Mouse (Mus musculus) layer of hippocampus, postnatal 36 days (tissue): ENCODE measurements around the gene Zdhhc4. TPM values are rescaled to one million over a fixed set of nuclear protein-coding genes. Genes with fewer than 3 reads are reported as not detected.

Source experiments
- DNase-seq, 2 experiments: peaks; one replicate each; pipeline ENCODE4 v3.0.0; 2022
- total RNA-seq, 2 experiments: library from RNA; stranded (reverse); gene quantifications; 2 replicates each; pipeline ENCODE4 v1.2.3; 2021

Zdhhc4 gene
- total RNA-seq, 2 experiments from 2014 or later, result 49.0 to 49.2 TPM

GRCm38 (mm10) chr5:143317288-143317610 is 11.8 kb downstream of the Zdhhc4 start:
- DNase-seq, result no peak

- no peak for DNase-seq
Observed at GRCm38 (mm10) chr5:143316605-143317287, 12.3 kb downstream of the Zdhhc4 start.

GRCm38 (mm10) chr5:143315514-143315888 is 13.6 kb downstream of the Zdhhc4 start:
- DNase-seq, result no peak

GRCm38 (mm10) chr5:143314730-143315513 is 14.1 kb downstream of the Zdhhc4 start, which contains the start of gene E130309D02Rik:
TSS of gene E130309D02Rik (minus strand) at chr5:143315360.
- peak; percentile 83 to 85 for DNase-seq

GRCm38 (mm10) chr5:143314183-143314729 is 14.8 kb downstream of the Zdhhc4 start:
- DNase-seq, result no peak

GRCm38 (mm10) chr5:143311886-143312285 is 17.2 kb downstream of the Zdhhc4 start:
- DNase-seq, result peak; percentile 73 to 77

- no peak for DNase-seq
Observed at GRCm38 (mm10) chr5:143309916-143310315, 19.1 kb downstream of the Zdhhc4 start.

GRCm38 (mm10) chr5:143308825-143309224 is 20.2 kb downstream of the Zdhhc4 start:
- DNase-seq, result no peak

GRCm38 (mm10) chr5:143304251-143304650 is 24.8 kb downstream of the Zdhhc4 start:
- no peak for DNase-seq

- DNase-seq, result no peak
Observed at GRCm38 (mm10) chr5:143301296-143301695, 27.8 kb downstream of the Zdhhc4 start.

GRCm38 (mm10) chr5:143299686-143300085 is 29.4 kb downstream of the Zdhhc4 start:
- peak in 1 of 2 experiments; percentile 43 for DNase-seq

- no peak for DNase-seq
Observed at GRCm38 (mm10) chr5:143298391-143298790, 30.7 kb downstream of the Zdhhc4 start.

- DNase-seq, result no peak
Observed at GRCm38 (mm10) chr5:143297986-143298385, 31.1 kb downstream of the Zdhhc4 start.

GRCm38 (mm10) chr5:143295330-143295729 is 33.7 kb downstream of the Zdhhc4 start:
- no peak for DNase-seq

- no peak for DNase-seq
Observed at GRCm38 (mm10) chr5:143294862-143295261, 34.2 kb downstream of the Zdhhc4 start.

GRCm38 (mm10) chr5:143293404-143293803 is 35.7 kb downstream of the Zdhhc4 start, which contains the start of gene Zfp853:
TSS of gene Zfp853 (minus strand) at chr5:143293623.
- no peak for DNase-seq

- DNase-seq, result no peak
Observed at GRCm38 (mm10) chr5:143292879-143293278, 36.2 kb downstream of the Zdhhc4 start.

GRCm38 (mm10) chr5:143289299-143289698 is 39.8 kb downstream of the Zdhhc4 start:
- DNase-seq, result no peak

GRCm38 (mm10) chr5:143288378-143288911 is 40.6 kb downstream of the Zdhhc4 start:
- DNase-seq, result no peak

GRCm38 (mm10) chr5:143287774-143288328 is 41.2 kb downstream of the Zdhhc4 start:
- DNase-seq, result no peak

GRCm38 (mm10) chr5:143284762-143285161 is 44.3 kb downstream of the Zdhhc4 start:
- DNase-seq, result no peak

GRCm38 (mm10) chr5:143279247-143279646 is 49.8 kb downstream of the Zdhhc4 start:
- DNase-seq, result no peak

GRCm38 (mm10) chr5:143275761-143276160 is 53.3 kb downstream of the Zdhhc4 start:
- DNase-seq, result no peak
